Mouse (Mus musculus) cerebellum, adult 18-20 months (tissue): ENCODE measurements around the gene Clrn3.
"Not testable (repeated sequence)": the region's sequence is repeated elsewhere in the genome, so short reads cannot be mapped to it uniquely, and the experiment has no call there.

Experiments
- DNase-seq, 2 experiments: peaks; one replicate each; pipeline ENCODE4 v3.0.0; 2021

The Clrn3 gene

GRCm38 (mm10) chr7:135534548-135535189, 6.2 kb upstream of the Clrn3 start:
- DNase-seq, result no peak

GRCm38 (mm10) chr7:135529068-135529467, 614 bp upstream of the Clrn3 start:
- DNase-seq, result no peak

- no peak for DNase-seq
Observed at GRCm38 (mm10) chr7:135527169-135527568, 1.3 kb downstream of the Clrn3 start.

GRCm38 (mm10) chr7:135526574-135527152, 1.8 kb downstream of the Clrn3 start:
- DNase-seq, result no peak

DNA sequence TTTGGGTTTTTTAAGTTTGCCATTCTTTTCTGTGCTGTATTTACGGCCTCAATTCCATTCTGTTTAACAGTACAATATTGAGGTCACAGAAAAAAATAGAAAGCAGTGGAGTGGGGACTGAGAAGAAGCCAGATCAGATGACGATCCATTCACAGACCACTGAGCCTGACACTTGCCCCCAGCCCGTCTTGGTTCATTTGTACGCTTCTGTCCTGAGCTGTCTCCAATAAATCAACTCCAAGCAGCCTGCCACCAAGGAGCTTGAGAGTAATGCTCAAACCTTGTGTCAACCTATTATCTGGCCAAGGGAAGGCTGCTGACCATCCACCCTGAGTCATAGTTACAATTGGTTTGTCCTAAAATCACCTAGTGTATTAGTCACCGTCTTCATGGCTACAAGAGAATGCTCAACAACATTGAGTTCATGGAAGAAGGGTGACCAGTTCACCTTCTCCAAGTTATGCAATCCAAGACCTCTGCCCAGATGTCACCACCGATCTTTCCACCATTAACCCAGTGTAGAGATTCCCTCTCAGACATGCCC, 4.0 kb downstream of the Clrn3 start:
- DNase-seq, result no peak

DNA sequence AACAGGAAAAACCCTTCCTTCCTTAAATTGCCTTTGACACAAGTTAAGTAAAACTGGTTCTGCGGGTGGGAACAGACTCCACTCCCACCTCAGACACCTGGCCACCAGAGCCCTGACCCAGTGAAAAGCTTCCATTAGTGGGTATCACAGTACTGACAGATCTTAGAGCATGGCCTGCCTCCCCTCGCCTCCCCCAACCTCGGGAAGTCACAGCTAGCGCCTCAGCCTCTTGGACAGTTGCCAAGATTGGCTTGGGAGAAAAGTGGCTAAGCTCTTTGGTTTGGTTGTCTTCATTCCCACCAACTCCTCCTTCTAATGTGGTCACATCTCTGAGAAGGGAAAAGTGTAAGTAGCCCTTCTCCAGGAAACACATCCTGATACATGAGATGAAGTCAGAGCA, 4.5 kb downstream of the Clrn3 start:
- no peak for DNase-seq

DNA sequence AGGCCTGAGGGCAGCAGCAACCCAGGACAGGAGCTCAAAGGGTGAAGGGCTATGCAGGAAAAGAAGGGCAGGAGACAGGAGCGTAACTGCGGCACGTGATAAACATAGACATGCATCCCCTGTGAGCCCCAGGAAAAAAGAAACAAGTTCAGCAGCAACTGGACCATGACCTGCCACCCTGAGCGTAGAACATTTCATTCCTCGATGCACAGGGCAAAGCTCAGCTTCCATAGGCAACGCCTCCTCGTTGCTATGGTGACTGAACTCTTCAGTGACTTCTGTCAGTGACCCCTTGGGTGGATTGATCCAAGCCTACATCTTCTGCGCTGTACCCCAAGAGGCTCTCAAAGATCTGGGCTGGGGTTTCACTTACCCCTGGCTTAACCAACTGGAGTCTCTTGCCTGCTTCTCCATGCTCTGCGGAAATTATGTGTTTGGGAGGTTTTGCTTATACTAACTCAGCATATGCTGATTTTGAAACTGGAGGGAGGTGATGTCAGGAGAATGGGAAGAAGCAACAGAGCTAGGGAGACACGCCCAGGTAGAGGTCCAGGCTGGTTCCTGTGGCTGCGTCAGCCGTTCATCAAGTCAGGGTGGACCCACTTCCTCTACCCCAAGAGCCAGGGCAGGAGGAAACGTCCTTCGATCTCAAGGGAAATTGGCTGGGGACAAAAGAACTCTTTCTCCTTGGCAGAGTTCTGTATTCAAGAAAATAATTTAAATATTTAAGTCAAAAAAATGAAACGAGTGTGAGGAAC, 6.5 kb downstream of the Clrn3 start:
- no peak for DNase-seq

GRCm38 (mm10) chr7:135520241-135520640, 8.2 kb downstream of the Clrn3 start:
- no peak for DNase-seq

DNA sequence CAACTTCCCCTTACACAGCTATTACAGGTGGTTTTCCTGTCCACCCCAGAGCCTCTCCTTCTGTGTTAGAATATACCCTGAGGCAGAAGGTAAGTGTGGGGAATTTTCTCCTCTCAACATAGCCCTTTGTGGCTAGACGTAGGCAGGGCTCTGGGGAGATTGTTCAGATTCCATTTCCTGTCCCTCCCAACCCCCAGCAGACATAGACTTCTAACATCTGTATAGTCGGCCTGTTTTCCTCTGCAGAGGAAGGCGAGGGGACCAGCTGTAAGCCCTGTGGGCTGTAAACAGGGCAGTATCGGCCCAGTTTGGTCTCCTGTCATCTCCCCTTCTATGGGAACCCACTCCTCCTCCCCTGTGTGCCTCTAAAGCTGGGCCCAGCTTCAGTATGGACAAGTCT, 11.3 kb downstream of the Clrn3 start:
- no peak for DNase-seq

DNA sequence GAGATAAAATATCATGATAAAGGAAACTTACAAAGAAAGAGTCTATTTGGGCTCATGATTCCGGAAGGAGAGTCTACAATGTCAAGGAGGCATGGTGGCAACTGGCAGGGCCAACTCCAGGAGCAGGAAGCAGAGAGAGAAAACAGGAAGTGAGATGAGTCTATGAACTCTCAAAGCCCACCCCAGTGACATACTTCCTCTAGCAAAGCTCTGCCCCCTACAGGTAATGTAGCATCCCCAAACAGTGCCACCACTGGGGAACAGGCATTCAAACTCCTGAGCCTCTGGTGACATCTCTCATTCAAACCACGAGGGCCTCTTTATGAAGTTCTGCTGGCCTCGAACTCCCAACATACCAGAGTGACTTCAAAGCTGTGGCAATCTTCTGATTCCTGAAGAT, 16.7 kb downstream of the Clrn3 start:
- DNase-seq, result no peak

DNA sequence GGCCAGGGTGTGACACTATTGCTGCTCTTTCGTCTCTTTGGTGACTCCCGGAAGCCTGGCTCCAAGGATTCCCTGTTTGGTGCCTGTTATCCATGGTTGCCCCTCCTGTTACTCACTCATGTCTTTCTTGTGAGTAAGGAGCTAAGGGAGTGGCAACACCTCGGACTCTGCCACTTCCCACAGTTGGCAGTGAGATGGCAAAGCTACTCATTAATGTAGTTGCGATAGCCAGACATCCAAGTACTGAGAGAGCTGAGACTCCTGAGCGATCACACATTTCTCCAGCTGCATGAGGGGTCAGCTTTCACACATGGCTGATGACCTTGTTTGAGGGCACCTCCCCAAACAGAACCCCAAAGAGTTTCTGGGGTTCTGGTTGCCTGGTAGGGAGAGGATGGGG, 18.0 kb downstream of the Clrn3 start:
- DNase-seq, result no peak

- DNase-seq, result no peak
Observed at GRCm38 (mm10) chr7:135509272-135509671, 19.2 kb downstream of the Clrn3 start.

DNA sequence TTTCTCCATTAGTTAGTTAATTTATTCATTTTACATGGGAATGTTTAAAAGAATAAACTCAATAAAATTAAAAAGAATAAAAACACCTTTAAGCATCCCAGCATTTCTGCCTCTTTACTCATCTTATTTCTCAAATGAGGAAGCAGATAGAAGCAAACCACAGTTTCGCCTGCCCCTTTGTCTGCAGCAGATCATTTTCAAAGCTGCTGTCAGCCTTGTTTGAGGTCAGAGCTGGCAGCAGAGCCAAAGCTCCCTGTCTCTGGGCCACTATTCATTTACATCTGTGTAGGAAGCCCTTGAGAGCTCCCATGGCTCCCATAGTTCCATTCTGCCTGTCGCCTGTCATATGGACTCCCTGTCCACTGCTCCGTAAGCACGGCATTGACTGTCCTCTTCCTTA, 19.9 kb downstream of the Clrn3 start:
- no peak for DNase-seq

DNA sequence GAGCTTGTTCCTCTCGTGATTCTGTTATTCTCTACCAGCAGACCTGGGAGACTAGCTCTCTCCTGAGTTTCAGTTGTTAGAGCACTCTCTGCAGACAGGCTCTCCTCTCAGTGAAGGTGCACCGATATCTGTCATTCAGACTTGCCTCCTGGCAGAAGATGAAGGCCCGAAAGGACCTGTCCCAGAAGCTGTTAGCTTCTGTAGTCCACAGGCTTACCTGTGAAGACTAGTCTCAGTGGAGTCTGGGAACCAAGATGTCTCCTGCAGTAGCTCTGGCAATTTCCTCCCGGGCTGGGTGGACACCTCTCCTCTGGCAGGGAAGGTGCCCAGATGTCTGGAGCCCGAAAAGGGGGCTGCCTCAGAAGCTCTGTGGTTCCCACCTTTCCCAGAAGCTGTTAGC, 21.9 kb downstream of the Clrn3 start:
- not testable (repeated sequence) for DNase-seq

- no peak for DNase-seq
Observed at GRCm38 (mm10) chr7:135499403-135499802, 29.1 kb downstream of the Clrn3 start.

GRCm38 (mm10) chr7:135498565-135499186, 29.8 kb downstream of the Clrn3 start:
- no peak for DNase-seq

GRCm38 (mm10) chr7:135495303-135495702, 33.2 kb downstream of the Clrn3 start:
- peak; percentile 19 to 22 for DNase-seq

GRCm38 (mm10) chr7:135490500-135490886, 38.0 kb downstream of the Clrn3 start:
- DNase-seq, result no peak

GRCm38 (mm10) chr7:135489724-135490499, 38.5 kb downstream of the Clrn3 start:
- no peak for DNase-seq

DNA sequence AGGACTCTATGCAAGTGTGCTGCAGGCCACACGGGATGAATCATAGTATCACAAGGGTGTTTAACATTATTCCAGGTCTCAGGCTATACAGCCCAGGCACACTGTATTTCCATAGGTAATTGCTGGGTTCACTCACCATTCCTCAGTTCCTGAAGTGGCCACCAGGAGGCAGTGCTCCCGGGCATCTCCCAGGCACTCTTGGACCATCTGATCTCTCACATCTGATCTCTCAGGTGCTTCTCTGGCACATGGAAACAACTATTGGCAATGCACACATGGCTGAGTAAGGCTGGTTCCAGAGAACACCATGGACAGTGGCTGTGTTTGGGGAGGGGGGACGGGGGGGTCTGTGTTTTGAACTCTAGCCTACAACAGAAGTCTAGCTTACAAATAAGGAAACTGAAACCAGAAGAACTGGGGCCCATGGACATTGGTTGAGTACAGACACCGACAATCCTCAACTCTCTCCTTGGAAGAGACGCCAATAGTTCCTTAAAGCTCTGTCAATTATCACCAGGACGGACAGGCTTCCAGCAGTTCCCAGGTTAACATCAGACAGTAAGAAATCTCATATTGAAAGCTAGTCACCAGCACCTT, 40.1 kb downstream of the Clrn3 start:
- DNase-seq, result no peak

GRCm38 (mm10) chr7:135487423-135487822, 41.0 kb downstream of the Clrn3 start:
- peak; percentile 61 to 74 for DNase-seq

GRCm38 (mm10) chr7:135486645-135487382, 41.6 kb downstream of the Clrn3 start:
- DNase-seq, result no peak
